Mouse (Mus musculus) C2C12 (cell line): Measurements from ENCODE around the gene Gcm1.

Experiments used
- CEBPB ChIP-seq: IDR thresholded peaks from one replicate; pipeline ENCODE4 v1.6.1; 2011; ENCODE audit warnings: low read depth, mild to moderate bottlenecking, control low read depth, moderate library complexity
- CTCF ChIP-seq: IDR thresholded peaks from one replicate; pipeline ENCODE4 v1.5.1; 2011; ENCODE audit not compliant: control insufficient read depth, insufficient read depth, insufficient read length
- MAX ChIP-seq: IDR thresholded peaks from one replicate; pipeline ENCODE4 v1.6.1; 2011; ENCODE audit warnings: mild to moderate bottlenecking, control low read depth
- MYOD1 ChIP-seq: IDR thresholded peaks from one replicate; pipeline ENCODE4 v1.6.1; 2011; ENCODE audit warnings: low read depth; ENCODE audit not compliant: control insufficient read depth, insufficient read length
- USF1 ChIP-seq: IDR thresholded peaks from one replicate; pipeline ENCODE4 v1.6.1; 2011; ENCODE audit warnings: low read depth, mild to moderate bottlenecking, control low read depth, moderate library complexity

DNA sequence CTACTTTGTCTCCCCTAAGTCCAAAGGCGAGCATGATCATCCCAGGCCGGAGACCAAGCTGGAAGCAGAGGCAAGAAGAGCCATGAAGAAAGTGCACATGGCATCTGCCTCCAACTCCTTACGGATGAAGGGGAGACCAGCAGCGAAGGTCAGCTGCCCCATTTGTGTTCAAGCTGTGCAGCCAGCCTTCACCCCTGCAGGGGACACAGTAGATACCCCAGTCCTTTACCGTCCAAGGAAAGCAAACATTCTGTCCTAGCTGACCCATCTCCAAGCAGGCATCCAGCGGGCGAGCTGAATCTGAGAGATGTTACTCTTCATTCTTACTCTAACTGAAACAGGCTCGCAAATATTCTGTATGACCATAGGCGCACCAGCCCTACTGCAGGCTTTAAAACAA lies 10.7 kb downstream of the Gcm1 start:
- no peak for TF ChIP-seq MYOD1
- TF ChIP-seq CEBPB, result no peak
- no peak for TF ChIP-seq CTCF
- TF ChIP-seq USF1, result no peak
- TF ChIP-seq MAX, result no peak
